Mouse (Mus musculus) spleen, postnatal 10 days (tissue): ENCODE measurements at regions not wholly inside any gene's neighbourhood (a gene's known extent, or its start where the extent isn't known, plus 50 kb on each side); places are given as distances from the start of the nearest gene placed in this dataset.

ENCODE experiments used
- DNase-seq, 2 experiments: peaks; one replicate each; pipeline ENCODE4 v3.0.0; 2021 to 2022; ENCODE audit warnings: low spot score in 2 of 2

DNA sequence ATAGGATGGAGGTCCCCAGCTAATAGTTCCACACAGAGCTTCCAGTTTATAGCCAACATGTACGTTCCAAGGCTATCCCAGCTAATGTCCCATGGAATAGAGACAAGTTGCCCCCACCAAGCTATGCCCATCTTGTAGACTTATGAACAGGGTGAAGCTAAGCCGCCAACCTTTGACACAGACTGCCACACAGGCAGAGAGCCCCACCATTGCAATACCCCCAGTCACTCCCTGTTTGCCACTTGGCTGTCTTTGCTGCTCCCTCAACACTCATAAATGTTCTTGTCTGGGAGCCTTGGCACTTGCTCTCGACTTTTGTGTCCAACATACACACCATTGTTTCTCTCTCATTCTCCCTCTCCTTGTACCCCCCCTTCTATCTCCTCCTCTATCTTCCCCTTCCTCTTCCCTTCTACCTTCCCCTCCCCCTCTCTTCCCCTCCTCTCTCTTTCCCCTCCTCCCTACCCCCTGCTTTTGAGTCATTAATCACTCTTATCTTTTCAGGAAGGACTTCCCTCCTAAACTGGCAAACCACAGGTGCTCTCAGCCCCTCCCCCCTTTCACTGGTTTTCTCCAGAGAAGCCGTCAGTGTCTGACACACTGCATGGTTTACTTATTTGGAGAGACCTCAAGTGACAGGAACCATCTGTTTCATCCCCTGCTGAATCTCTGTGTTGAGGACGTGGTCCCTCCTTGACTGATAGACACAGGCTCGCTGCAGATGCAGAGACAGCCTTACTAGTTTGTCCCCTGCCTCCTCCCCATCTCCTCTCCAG is 148.2 kb downstream of the Kdr start:
- no peak for DNase-seq

DNA sequence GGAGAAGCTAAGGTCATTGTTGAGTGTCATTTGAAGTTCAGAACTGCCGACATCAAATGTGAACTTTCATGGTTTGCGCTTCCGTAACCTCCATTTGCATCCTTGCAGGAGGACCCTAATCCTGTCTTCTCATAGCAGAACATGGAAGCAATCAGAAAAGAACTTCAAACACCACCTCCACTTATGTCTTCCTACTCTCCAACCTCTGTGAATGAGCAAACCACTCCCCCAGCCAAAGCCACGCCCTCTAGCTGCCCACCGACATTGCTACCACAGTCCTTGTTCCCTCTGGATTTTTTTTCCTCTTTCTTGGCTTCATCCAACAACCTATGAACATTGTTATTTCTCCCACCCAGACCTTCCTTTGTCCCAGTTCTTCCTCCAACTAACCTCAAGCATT is 149.9 kb downstream of the Kdr start:
- DNase-seq = no peak

DNA sequence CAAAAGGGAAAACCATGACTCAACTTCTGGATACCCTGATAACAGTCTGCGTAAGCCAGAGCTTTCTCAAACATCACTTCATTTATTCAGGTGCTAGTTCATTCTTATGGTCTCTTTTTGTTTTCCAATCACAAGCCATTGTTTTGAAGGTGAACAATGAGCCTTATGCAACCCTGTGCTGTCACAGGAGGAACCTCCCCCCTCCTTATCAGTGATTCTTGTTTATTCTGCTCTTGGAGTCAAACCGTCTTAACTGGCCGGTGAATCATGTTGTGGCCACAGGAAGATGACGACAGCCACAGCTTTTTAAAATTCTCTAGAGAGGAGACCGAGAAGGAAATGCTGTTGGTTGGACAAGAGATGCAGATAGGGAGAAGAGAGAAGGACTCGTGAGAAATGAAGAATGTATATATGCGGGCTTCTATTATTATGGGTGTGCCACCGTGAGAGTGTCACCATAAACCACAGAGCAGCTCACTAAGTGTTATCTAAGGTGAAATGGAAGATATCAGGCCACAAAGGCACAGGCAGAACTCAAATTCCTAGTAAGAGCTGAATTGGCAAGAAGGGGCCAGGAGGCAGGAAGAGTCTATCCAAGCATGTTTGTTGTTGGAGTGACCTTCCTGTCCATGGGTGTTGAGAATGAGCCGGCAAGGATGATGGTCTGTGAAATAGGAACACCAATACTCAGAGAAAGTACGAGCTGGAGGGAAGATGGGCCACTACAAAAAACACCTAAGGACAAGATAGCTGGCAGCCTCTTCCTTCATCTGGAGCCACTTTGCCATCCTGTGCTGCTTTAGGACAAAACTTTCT is 151.8 kb downstream of the Kdr start:
- no peak for DNase-seq

DNA sequence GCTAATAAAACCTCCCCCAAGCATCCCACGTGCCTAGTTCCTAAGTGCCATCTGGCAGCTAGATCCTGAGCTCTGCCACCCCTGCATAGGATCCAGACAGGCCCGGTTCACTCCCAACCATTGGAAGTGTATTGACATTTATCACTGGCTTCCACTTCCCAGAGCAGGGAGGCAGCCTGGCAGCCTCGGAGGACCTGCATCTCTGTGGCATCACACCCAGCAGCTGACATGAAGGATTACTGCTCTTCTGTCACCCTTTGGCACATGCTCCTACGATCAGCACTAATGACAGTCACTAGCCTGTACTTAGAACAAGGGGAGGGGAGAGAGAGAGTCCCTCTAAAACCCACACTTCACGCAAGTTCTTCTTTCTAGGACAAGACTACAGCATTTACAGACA is 152.7 kb downstream of the Kdr start:
- no peak for DNase-seq

DNA sequence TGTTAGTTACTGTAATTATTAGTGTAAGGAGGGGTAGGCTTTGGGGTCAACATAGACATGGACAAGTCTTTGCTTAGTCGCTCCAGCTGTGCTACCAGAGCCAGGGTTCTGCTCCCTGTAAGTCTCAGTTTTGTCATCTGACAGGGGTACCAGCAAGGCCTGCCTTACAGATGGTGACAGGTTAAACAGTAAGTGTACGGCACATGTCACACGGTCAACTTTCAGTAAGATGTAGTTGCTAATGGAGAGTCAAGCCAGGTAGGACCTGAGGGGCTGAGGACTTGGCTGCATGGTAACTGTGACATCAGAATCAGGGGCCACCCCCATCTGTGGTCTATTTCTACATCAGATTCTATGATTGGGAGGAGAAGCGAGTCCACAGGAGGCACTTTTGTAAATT is 153.6 kb downstream of the Kdr start:
- no peak for DNase-seq

DNA sequence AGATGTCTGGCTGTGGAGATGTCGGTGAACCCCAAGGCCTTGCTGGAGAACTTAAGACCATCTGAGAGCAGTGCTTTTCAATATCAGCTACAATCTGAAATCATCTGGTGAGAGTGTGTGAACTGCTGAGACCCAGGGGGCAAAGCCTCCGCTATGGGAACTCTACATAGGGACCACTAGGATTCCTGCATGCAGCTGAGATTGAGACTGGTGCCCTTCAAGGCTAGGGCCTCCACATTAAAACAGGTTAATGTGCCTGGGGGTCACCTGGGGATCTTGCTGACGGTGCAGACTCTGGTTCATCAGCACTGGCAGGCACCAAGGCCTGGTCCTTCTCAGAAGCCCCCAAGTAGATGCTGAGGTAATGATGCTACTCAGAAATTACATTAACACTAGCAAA is 154.6 kb downstream of the Kdr start:
- no peak for DNase-seq

DNA sequence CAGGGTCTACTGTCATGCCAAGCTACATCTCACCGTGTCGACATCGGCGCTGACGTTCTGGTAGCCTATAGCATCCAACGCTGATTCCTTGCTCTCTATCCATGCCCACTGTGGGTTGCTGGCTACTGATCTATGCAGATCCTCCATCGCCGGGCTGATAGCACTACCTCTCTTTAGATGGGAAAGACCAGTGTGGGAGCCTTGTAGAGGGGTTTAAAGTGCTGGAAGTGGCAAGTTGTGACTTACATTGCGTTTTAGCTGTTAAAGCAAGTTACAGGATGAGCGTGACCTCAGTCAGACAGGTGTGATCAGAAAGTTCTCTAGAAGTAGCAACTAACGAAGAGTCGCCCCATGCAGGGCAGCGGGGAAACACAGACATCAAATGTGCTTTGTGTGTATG is 160.9 kb downstream of the Kdr start:
- no peak for DNase-seq

DNA sequence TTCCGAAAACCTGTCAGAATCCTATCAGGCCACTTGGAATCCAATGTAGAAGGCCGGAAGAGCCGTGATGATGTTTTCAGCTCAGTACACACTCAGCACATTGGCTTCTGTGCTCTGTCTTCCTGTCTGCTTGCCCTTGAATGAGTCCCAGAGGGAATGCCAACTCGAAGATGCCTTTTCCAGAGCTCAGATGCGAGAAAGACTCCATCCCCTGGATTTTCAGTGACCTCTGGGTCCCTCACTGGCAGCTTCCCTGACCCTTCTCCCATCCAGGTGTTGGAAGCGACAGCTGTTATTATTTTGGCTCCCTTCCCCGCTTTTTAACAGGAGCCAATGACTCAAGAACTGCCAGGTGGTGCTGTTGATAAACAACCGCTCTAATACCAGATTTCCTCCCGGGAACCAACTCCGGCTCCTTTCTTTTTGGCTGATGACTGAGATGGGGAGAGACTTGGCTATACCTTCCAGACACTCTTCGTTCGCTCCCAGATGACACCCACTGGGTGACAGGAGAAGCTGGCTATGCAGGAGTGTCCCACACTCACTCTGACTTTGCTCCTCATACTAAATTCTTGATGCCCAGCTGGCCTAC is 163.8 kb downstream of the Kdr start:
- DNase-seq = no peak

DNA sequence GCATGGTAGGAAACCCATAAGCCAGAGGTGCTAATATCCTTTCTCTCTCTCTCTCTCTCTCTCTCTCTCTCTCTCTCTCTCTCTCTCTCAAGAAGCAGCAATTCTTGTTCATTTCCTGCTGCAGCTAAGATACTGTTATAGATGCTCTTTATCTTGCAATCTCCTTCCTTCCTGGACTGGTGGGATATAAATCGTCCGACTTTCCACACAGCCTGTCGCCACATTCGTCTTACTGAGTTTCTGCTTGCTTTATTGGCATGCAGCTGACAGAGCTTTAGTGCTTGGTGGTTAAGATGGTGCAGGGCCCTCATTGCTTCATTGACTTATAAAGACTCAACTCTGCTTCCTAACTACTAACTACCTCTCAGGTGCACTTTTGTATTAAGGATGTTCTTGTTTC is 165.6 kb downstream of the Kdr start:
- no peak for DNase-seq

DNA sequence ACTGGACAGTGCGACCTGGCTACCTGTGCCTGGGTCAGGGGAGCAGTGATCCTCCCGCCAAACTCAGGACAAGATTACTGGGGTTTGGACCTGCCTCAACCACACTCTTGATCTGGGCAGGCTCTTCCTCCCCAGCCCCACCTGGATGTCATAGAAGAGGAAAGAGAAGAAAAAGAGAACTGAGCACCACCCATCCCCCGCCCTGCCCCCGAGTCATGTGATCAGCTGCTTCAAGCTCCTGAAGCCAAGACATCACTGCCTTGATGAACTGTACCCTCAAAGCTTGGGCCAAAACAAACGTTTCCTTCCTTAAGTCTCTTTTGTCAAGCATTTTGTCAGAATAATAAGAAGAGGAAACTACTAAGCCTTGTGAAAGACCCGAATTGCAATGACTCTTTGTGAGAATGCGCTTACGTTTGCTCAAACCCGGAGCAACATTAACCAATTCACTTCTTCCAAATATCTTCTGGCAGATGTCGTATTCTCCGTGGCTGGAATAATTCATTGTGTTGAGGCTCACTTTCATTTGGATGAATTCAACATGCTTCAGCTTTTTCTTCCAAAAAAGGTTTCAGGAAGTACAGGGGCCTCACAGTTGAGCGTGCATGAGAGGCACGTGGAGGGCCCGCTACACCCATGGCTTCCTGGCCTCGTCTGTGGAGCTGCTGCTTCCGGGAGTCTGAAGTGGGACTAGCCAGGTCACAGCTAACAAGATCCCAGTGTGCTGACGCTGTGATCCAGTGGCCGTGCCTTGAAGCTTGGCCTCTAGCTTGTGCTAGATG is 169.5 kb downstream of the Kdr start:
- peak in 1 of 2 experiments; percentile 50 for DNase-seq

DNA sequence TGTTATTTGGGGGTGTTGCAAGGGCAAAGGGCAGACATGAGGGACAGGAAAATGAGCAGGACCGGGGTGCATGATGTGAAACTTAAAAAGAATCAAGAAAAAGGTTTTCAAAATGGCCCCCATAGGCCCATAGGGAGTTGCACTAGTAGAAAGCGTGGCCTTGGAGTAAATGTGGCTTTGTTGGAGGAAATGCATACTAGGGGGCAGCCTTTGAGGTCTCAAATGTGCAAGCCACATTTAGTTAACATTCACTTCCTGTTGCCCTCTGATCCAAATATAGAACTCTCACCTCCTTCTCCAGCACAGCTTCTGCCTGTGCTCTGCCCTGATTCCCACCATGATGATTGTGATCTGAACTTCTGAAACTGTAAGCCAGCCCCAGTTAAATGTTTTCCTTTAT is 173.2 kb downstream of the Kdr start:
- no peak for DNase-seq

DNA sequence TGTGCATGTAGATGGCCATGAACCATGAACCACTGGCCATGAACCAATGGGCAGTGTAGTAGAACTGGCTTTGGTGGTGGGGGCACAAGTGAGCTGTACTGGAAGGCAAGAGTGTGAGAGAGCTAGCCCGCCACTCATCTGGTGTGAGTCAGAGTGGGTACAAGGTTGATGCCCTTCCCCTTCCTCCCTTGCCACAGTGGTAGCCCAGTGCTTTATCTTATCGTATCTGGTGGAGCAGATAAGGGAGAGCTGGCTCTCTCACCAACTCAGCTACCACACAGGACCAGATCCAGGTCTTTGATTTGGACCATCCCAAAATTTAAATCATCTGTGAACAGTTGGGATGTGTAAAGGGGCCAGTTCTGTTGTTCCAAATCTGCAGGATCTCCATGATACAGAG is 173.9 kb downstream of the Kdr start:
- DNase-seq = no peak

DNA sequence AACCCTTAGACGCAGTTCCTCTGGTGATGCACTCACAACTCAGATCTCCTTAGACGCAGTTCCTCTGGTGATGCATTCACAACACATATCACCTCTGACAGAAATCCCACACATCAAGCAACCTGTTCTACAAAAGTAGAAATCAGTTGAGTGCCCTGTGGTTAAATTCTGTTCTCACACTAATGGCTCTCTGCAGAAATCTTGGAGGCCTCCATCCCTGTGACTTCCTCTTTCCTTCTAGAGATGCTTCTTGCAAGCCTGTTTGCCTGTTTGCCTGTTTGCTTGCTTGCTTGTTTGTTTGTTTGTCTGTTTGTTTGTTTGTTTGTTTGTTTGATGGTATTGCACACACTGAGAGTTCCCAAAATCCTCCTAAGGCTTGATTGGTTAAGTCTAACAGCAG is 175.2 kb downstream of the Kdr start:
- no peak for DNase-seq

DNA sequence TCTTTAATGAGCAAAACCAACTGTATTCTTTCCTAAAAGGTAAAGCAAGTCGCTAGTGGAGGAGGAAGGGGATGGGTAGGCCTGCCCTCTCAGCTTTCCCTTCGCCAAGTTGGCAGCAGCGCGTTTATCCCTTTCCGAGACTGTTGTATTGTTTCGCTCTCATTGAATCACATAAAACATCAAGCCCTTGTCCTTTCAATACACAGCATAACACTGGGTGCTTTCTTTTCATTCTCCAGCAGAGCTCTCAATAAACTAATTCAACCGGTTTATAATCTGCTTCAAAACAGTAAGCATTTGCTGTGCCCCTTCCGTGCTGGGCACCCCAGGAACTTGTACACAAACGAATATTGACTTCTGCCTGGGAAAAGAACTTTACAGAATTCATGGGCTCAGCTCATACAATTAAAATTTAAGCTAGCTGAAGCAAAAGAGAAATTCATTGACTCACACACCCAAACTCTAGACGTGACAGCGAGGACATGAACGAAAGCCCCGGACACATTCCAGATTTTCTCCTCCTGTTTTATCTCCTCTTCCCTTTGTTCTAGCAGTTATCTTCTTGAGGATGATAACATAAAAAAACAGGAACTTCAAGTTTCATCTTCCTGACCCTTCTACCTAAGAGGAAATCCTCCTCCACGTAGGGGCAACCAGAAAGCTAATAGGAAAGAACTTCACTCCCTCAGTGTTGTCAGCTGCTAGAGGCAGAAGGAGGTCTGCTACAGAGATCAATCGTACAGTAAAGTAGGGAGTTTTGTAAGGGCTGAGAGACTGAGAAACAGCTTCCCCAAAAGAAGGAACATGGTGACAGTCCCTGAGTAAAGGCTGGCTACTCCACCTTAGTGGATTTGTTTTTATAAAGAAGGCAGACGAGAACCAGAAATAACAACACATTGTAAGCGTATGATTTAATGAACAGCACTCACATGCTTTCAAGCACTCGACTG is 177.9 kb downstream of the Kdr start:
- DNase-seq = no peak

DNA sequence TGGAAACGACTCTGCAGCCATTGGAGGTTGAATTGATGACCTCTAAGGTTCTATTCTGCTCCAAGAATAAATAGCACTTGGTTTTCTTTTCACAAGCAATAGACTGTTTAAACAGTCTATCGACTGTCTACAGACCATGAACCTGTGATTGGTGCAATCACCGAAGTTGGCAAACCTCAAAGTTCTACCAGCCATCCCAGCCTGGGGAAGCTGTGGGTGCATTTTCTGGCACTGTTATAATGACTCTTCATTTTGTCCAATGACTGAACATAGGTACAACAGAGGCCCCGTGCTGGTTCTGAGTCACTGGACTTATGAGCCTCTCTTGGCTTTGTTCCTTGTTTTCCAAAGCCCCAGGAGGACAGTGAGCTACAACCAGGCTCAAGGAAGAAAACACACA is 178.6 kb downstream of the Kdr start:
- no peak for DNase-seq

DNA sequence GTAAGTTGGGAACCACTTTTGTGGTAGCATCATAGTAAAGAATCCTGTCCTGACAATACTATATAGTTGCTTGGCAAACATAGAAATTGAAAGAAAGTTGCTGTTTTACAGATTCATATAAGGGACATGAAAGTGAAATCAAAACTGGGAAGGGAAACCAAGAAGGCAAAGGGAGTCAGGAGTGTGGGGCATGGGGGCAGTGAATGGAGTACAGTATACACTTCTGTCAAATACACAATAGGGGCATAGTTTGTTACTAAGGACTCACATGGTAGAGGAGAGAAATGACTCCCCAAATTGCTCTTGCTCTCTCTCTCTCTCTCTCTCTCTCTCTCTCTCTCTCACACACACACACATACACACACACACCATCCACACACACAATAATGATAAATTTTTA is 185.1 kb downstream of the Kdr start:
- no peak for DNase-seq

DNA sequence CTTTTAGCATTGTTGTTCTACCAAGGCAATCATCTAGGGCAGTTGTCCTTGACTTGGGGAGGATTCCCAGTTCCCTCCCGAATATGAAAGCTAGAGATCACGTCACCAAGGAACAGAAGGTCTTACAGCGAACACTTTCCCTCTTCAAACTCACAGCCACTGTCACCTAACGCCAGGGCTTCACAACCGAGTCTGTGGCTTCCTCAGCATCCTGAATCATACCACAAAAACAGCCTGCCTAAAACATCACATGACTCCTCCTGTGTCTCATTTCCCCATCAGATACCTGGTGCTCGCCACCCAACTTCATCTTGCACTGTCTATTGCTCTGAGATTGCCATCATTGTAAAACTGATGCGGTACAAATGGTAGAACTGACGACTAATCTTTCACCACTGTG is 186.5 kb downstream of the Kdr start:
- DNase-seq = no peak

DNA sequence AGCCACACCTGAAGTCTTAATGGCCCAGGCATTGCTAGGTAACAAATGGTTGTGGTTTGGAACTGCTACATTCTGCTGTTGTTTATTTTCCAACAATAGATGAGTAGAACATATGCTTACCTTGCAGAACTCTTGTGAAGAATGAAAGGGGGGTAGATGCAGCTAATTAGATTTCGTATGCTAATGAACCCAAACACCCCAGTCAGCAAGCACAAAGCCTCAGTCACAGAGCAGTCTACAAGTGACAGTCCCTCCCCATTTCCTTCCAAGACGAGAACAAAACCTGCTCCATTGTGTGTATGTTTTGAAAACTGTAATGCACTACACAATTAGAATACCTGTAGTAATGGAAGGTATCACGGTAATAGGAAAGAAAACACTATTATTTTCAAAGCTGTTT is 190.2 kb downstream of the Kdr start:
- DNase-seq = no peak

DNA sequence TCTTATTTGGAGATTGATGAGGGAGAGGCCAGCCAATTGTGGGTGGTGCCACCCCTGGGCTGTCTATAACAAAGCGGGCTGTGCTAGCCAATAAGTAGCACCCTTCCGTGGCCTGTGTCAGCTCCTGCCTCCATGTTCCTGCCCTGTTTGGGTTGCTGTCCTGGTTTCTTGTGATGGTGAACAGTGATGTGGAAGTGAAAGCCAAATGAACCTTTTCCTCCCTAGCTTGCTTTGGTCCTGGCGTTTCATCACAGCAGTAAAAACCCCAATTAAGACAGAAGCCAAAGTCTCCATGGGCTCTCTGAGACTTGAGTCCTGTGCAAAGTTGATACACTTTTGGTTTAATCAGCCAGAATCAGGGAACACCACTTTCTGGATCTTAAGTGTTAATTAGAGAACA is 192.1 kb downstream of the Kdr start:
- no peak for DNase-seq

DNA sequence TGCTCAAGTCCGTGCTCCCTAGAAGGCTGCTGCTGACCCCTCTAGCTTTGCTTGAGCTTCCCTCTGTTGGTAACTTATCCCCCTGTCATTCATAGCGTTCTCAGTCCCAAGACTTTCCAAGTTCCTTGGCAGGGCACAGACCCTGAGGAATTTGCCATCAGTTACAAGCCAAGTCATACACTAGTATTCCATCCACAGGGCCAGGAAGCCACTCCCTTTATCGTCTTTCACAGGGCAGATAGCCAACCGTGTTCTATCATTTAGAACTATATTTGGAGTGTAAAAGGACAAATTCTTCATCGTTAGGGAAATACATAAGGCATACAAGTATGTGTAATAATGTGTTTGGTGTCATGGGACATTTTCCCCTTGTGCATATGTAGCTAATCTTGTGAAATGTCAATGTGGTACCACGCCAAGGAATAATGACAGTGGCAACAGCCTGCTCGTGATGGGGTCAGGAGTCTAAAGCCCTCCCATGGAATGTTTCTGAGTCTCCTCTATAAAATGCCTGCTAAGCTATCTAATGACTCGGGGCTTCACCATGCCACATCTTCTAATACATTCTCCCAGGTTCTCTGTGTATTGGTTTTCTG is 193.2 kb downstream of the Kdr start:
- no peak for DNase-seq

DNA sequence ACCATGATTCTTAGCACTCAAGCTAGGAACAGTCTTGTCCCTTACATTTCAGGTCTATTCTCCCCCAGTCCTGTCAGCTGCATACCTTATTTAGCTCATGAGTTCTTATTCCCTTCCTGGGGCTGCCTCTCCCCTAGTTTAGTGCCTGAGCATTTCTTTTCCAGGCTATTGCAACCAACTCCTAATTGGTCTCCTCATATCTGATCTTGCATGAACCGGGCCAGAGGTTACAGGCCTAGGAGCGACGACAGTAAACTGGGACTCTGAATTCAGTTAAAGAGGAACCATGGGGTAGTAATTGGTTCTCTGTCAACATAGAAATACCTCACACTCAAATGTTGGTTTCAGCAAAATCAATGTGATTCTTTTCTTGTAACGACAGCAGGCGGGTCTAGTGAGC is 195.9 kb downstream of the Kit start:
- DNase-seq = no peak
